Mouse (Mus musculus) CH12.LX (cell line): ENCODE measurements around the gene Rab13.

Experiments used
- BHLHE40 ChIP-seq: IDR thresholded peaks from 2 replicates; pipeline ENCODE4 v1.6.1; 2011; ENCODE audit warnings: mild to moderate bottlenecking, low read depth, low read length, improper control_type of control experiment
- CHD1 ChIP-seq: IDR thresholded peaks from 2 replicates; pipeline ENCODE4 v1.6.1; 2012; ENCODE audit warnings: low read depth, low read length, improper control_type of control experiment, inconsistent platforms
- CTCF ChIP-seq, 2 experiments: IDR thresholded peaks in 1 of 2; conservative IDR thresholded peaks in 1 of 2; 2 replicates each; pipeline ENCODE4 v1.5.1; 2011 to 2012; ENCODE audit warnings: low read depth in 2 of 2, low read length in 2 of 2, improper control_type of control experiment in 1 of 2, inconsistent platforms in 1 of 2, mild to moderate bottlenecking in 1 of 2, moderate library complexity in 1 of 2
- ELF1 ChIP-seq: IDR thresholded peaks from 2 replicates; pipeline ENCODE4 v1.6.1; 2014; ENCODE audit warnings: low read depth, mild to moderate bottlenecking, inconsistent platforms, low read length, improper control_type of control experiment
- EP300 ChIP-seq: IDR thresholded peaks from 2 replicates; pipeline ENCODE4 v1.6.1; 2011; ENCODE audit warnings: low read length, improper control_type of control experiment
- POLR2A ChIP-seq: IDR thresholded peaks from 2 replicates; pipeline ENCODE4 v1.6.1; 2011; ENCODE audit warnings: low read depth, mild to moderate bottlenecking, improper control_type of control experiment, low read length
- RAD21 ChIP-seq: IDR thresholded peaks from 2 replicates; pipeline ENCODE4 v1.6.1; 2011; ENCODE audit warnings: low read depth, mild to moderate bottlenecking, low read length, improper control_type of control experiment, moderate library complexity
- ZKSCAN1 ChIP-seq: IDR thresholded peaks from 2 replicates; pipeline ENCODE4 v1.6.1; 2012; ENCODE audit warnings: low read depth, inconsistent platforms, low read length, improper control_type of control experiment, borderline replicate concordance

DNA sequence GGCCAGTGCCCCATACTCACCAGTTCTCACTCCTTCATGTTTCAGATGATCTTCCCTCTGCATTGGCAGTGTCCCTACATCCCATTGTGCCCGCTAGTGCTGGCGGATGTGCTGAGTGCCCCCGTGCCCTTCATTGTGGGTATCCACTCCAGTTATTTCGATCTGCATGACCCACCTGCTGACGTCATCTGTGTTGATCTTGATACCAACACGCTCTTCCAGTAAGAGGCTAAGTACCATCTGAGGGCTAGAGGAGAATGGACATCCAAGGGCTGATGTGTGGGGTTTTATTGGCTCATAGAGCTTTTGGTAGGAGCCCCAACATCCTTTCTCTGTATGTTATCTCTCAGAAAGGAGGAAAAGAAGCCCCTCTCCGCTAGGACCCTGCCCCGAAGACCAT lies 57.3 kb downstream of the Rab13 start:
- no peak for TF ChIP-seq CHD1
- no peak for TF ChIP-seq EP300
- TF ChIP-seq CTCF (conservative IDR thresholded peaks at IDR 0.05 in 1 of 2, IDR thresholded peaks at IDR 0.05 in 1 of 2; ENCODE audit: low read depth in 2 of 2, low read length in 2 of 2): no peak
- no peak for TF ChIP-seq RAD21
- no peak for TF ChIP-seq ELF1
- no peak for TF ChIP-seq ZKSCAN1
- TF ChIP-seq POLR2A: no peak
- TF ChIP-seq BHLHE40: no peak
